Mouse (Mus musculus) liver, adult 2 months (tissue): ENCODE results near the gene Rusc1.

Experiments
- CTCF ChIP-seq: fragments of 200-500 bp; IDR thresholded peaks from 2 replicates; pipeline ENCODE4 v1.5.1; 2011; ENCODE audit warnings: low read depth, low read length, control low read depth
- POLR2A ChIP-seq: fragments of 200-500 bp; IDR thresholded peaks from 2 replicates; pipeline ENCODE4 v1.6.1; 2011; ENCODE audit warnings: low read length, control low read depth; ENCODE audit not compliant: insufficient read depth; ENCODE audit errors: extremely low read depth

GRCm38 (mm10) chr3:89125981-89126380, 32.9 kb upstream of the Rusc1 start:
- TF ChIP-seq CTCF, result no peak
- no peak for TF ChIP-seq POLR2A
